Mouse (Mus musculus): Measurements from ENCODE around the gene Eno1. TPM values are rescaled to one million over a fixed set of nuclear protein-coding genes. Genes with fewer than 3 reads are reported as not detected.

Gene Eno1
- total and polyA plus RNA-seq, 3 experiments = 254 to 5,492 (median 737) TPM

Other genes starting within 250 kb of the Eno1 start
- 6.9 and 7.8 TPM in 2 replicates for gene H6pd, start 227.7 kb upstream of the Eno1 start, total RNA-seq (2012; rRNA removed)
- 10 to 100 TPM in 1 of 2 experiments, not detected in 1; 10.8 TPM for gene H6pd, start 227.7 kb upstream of the Eno1 start, polyA plus RNA-seq (2012; ENCODE audit: insufficient read depth in 1 of 2, insufficient read length in 2 of 2, low read depth in 1 of 2, low replicate concordance in 2 of 2, missing spikeins in 1 of 2)
- gene Gpr157, start 149.4 kb upstream of the Eno1 start, total RNA-seq (2012; rRNA removed) = 0.19 and 0.20 TPM in 2 replicates
- gene Gpr157, start 149.4 kb upstream of the Eno1 start, polyA plus RNA-seq (2012; ENCODE audit: insufficient read depth in 1 of 2, insufficient read length in 2 of 2, low read depth in 1 of 2, low replicate concordance in 2 of 2, missing spikeins in 1 of 2) = under 1 TPM in 1 of 2 experiments, not detected in 1; 0.88 TPM
- gene Slc2a5, start 117.4 kb upstream of the Eno1 start, total RNA-seq (2012; rRNA removed) = 0.58 and 0.65 TPM in 2 replicates
- 1 to 10 TPM in 1 of 2 experiments, not detected in 1; 4.9 TPM for gene Slc2a5, start 117.4 kb upstream of the Eno1 start, polyA plus RNA-seq (2012; ENCODE audit: insufficient read depth in 1 of 2, insufficient read length in 2 of 2, low read depth in 1 of 2, low replicate concordance in 2 of 2, missing spikeins in 1 of 2)
- gene Slc2a7, start 87.7 kb upstream of the Eno1 start, total RNA-seq (2012; rRNA removed) = not detected in 2 replicates
- gene Slc2a7, start 87.7 kb upstream of the Eno1 start, polyA plus RNA-seq (2012; ENCODE audit: insufficient read depth in 1 of 2, insufficient read length in 2 of 2, low read depth in 1 of 2, low replicate concordance in 2 of 2, missing spikeins in 1 of 2) = under 1 TPM in 1 of 2 experiments, not detected in 1; 0.06 TPM
- not detected in 2 replicates for gene Car6, start 35.4 kb upstream of the Eno1 start, total RNA-seq (2012; rRNA removed)
- under 1 TPM in 1 of 2 experiments, not detected in 1; 0.19 TPM for gene Car6, start 35.4 kb upstream of the Eno1 start, polyA plus RNA-seq (2012; ENCODE audit: insufficient read depth in 1 of 2, insufficient read length in 2 of 2, low read depth in 1 of 2, low replicate concordance in 2 of 2, missing spikeins in 1 of 2)
- 4.1 and 5.8 TPM in 2 replicates for gene Rere, start 44.9 kb downstream of the Eno1 start, total RNA-seq (2012; rRNA removed)
- gene Rere, start 44.9 kb downstream of the Eno1 start, polyA plus RNA-seq (2012; ENCODE audit: insufficient read depth in 1 of 2, insufficient read length in 2 of 2, low read depth in 1 of 2, low replicate concordance in 2 of 2, missing spikeins in 1 of 2) = 10 to 100 TPM in 1 of 2 experiments, not detected in 1; 31.8 TPM

Measured in MEL (cell line).